Mouse (Mus musculus) cortical plate, adult 2 months (tissue): ENCODE data around the gene Srrm3. TPM values are rescaled to one million over a fixed set of nuclear protein-coding genes. Genes with fewer than 3 reads are reported as not detected.

ENCODE experiments used
- H3K27ac ChIP-seq: fragments of 200-500 bp; 2 replicates; pipeline ENCODE4 v1.5.1; 2012; ENCODE audit warnings: low read length, control low read depth, inconsistent platforms; ENCODE audit not compliant: insufficient read depth
- H3K4me1 ChIP-seq: fragments of 200-500 bp; 2 replicates; pipeline ENCODE4 v1.6.1; 2011; ENCODE audit warnings: low read length; ENCODE audit not compliant: control insufficient read depth, insufficient read depth
- H3K4me3 ChIP-seq: fragments of 200-500 bp; 2 replicates; pipeline ENCODE4 v1.5.1; 2011; ENCODE audit warnings: mild to moderate bottlenecking, low read length, control low read depth; ENCODE audit not compliant: insufficient read depth
- CTCF ChIP-seq: fragments of 200-500 bp; IDR thresholded peaks from 2 replicates; pipeline ENCODE4 v1.5.1; 2011; ENCODE audit warnings: mild to moderate bottlenecking, control low read depth, low read length; ENCODE audit not compliant: insufficient read depth; ENCODE audit errors: extremely low read depth
- POLR2A ChIP-seq: fragments of 200-500 bp; IDR thresholded peaks from 2 replicates; pipeline ENCODE4 v1.6.1; 2011; ENCODE audit warnings: mild to moderate bottlenecking, low read length, control low read depth; ENCODE audit not compliant: insufficient read depth; ENCODE audit errors: extremely low read depth
- polyA plus RNA-seq: library from polyadenylated mRNA; depleted of rRNA; stranded (reverse); fragments of >200 nt; gene quantifications from 2 replicates; pipeline ENCODE4 v1.2.3, GENCODE M21; 2012

Gene Srrm3
- polyA plus RNA-seq, 1 experiment, result 80.9 TPM

GRCm38 (mm10) chr5:135867637-135868593 lies 61.2 kb downstream of the Srrm3 start:
- peak overlapping the region; percentile 86 for H3K27ac ChIP-seq
- TF ChIP-seq POLR2A (no peak), CTCF (no peak)
- peak overlapping the region; percentile 51 for H3K4me3 ChIP-seq
- H3K4me1 ChIP-seq, result no peaks in the 10 kb centered on the region

GRCm38 (mm10) chr5:135868653-135869052 lies 62.0 kb downstream of the Srrm3 start:
- TF ChIP-seq POLR2A, result no peak
- TF ChIP-seq CTCF, result no peak
- Histone ChIP-seq H3K4me1 (no peaks in the 10 kb centered on the region), H3K27ac (peak overlapping the region; percentile 86; the same call in 1 of the 2 replicates), H3K4me3 (peak overlapping the region; percentile 51)

GRCm38 (mm10) chr5:135869661-135870423 lies 63.2 kb downstream of the Srrm3 start:
- Histone ChIP-seq H3K27ac (no peak overlapping the region), H3K4me1 (no peaks in the 10 kb centered on the region), H3K4me3 (no peak overlapping the region)
- TF ChIP-seq CTCF (no peak), POLR2A (no peak)

- H3K27ac ChIP-seq, result no peak overlapping the region
- no peaks in the 10 kb centered on the region for H3K4me1 ChIP-seq
- no peak for TF ChIP-seq CTCF
- TF ChIP-seq POLR2A, result no peak
- no peak overlapping the region for H3K4me3 ChIP-seq
These were observed 63.8 kb downstream of the Srrm3 start for GRCm38 (mm10) chr5:135870505-135870904.

GRCm38 (mm10) chr5:135872996-135873395 lies 66.3 kb downstream of the Srrm3 start:
- Histone ChIP-seq H3K4me3 (no peak overlapping the region), H3K27ac (no peak overlapping the region), H3K4me1 (no peaks in the 10 kb centered on the region)
- TF ChIP-seq CTCF (no peak), POLR2A (no peak)

GRCm38 (mm10) chr5:135873753-135874152 lies 67.1 kb downstream of the Srrm3 start:
- TF ChIP-seq CTCF (no peak), POLR2A (no peak)
- H3K27ac ChIP-seq, result no peak overlapping the region

GRCm38 (mm10) chr5:135877180-135877579 lies 70.5 kb downstream of the Srrm3 start:
- Histone ChIP-seq H3K4me1 (no peaks in the 10 kb centered on the region), H3K4me3 (no peak overlapping the region), H3K27ac (no peak overlapping the region)
- peak; percentile 74 for TF ChIP-seq CTCF
- TF ChIP-seq POLR2A, result no peak

More at GRCm38 (mm10) chr5:135873753-135874152, 67.1 kb downstream of the Srrm3 start:
- H3K4me1 ChIP-seq, result no peaks in the 10 kb centered on the region
- no peak overlapping the region for H3K4me3 ChIP-seq

- no peaks in the 10 kb centered on the region for H3K4me1 ChIP-seq
- no peak for TF ChIP-seq POLR2A
- peak; percentile 58 for TF ChIP-seq CTCF
- peak overlapping the region; percentile 7; the same call in 1 of the 2 replicates for H3K4me3 ChIP-seq
- no peak overlapping the region for H3K27ac ChIP-seq
These were observed 71.1 kb downstream of the Srrm3 start for GRCm38 (mm10) chr5:135877831-135878231.

- Histone ChIP-seq H3K4me1 (no peaks in the 10 kb centered on the region), H3K27ac (no peak overlapping the region), H3K4me3 (no peak overlapping the region)
- TF ChIP-seq POLR2A (no peak), CTCF (no peak)
These were observed 72.9 kb downstream of the Srrm3 start for GRCm38 (mm10) chr5:135879449-135880158.
